Mouse (Mus musculus): ENCODE data around the gene Mvk. TPM values are rescaled to one million over a fixed set of nuclear protein-coding genes. Genes with fewer than 3 reads are reported as not detected.

Gene Mvk
- not detected in 2 replicates for polyA plus RNA-seq (2012; ENCODE audit: insufficient read depth, insufficient read length, low replicate concordance, missing spikeins)

- WGBS = 2% methylated on average over 43 of the region's 43 CpGs
- TF ChIP-seq POLR2A (IDR thresholded peaks at IDR 0.05; ENCODE audit: insufficient read depth, low read depth, low read length) (peak; percentile 36; the same call in 1 of the 2 replicates), CTCF (IDR thresholded peaks at IDR 0.05; ENCODE audit: insufficient read depth, low read depth, low read length) (no peak)
- H3K4me1 ChIP-seq (ENCODE audit: control insufficient read depth, insufficient read depth, low read length) = peaks cover 9% of the 10 kb centered on the region; the same call in 1 of the 2 replicates
- peak within 1 kb of the TSS; percentile 47; the same call in 1 of the 2 replicates for H3K27ac ChIP-seq (ENCODE audit: insufficient read depth, low read depth, low read length)
- peak within 1 kb of the TSS; percentile 72 for H3K4me3 ChIP-seq (ENCODE audit: insufficient read depth, low read depth, low read length)
Observed at GRCm38 (mm10) chr5:114443566-114444367, at the start of gene Mvk, which contains the start of gene Mmab. TSS of gene Mvk (plus strand) at chr5:114444269. TSS of gene Mmab (minus strand) at chr5:114444060.

- Histone ChIP-seq H3K4me3 (ENCODE audit: insufficient read depth, low read depth, low read length) (no peak overlapping the region), H3K27ac (ENCODE audit: insufficient read depth, low read depth, low read length) (no peak overlapping the region), H3K4me1 (ENCODE audit: control insufficient read depth, insufficient read depth, low read length) (no peaks in the 10 kb centered on the region)
- 94% methylated on average over 14 of the region's 14 CpGs for WGBS
- TF ChIP-seq POLR2A (IDR thresholded peaks at IDR 0.05; ENCODE audit: insufficient read depth, low read depth, low read length) (no peak), CTCF (IDR thresholded peaks at IDR 0.05; ENCODE audit: insufficient read depth, low read depth, low read length) (no peak)
Observed at GRCm38 (mm10) chr5:114406592-114406991, 37.5 kb upstream of the Mvk start.

- H3K4me3 ChIP-seq (ENCODE audit: insufficient read depth, low read depth, low read length) = no peak overlapping the region
- WGBS = 69% methylated on average over 10 of the region's 10 CpGs
- no peak for TF ChIP-seq POLR2A (IDR thresholded peaks at IDR 0.05; ENCODE audit: insufficient read depth, low read depth, low read length)
- no peak for TF ChIP-seq CTCF (IDR thresholded peaks at IDR 0.05; ENCODE audit: insufficient read depth, low read depth, low read length)
Observed at GRCm38 (mm10) chr5:114407269-114407668, 36.8 kb upstream of the Mvk start.

GRCm38 (mm10) chr5:114407810-114408209 lies 36.3 kb upstream of the Mvk start:
- Histone ChIP-seq H3K4me3 (ENCODE audit: insufficient read depth, low read depth, low read length) (no peak overlapping the region), H3K27ac (ENCODE audit: insufficient read depth, low read depth, low read length) (no peak overlapping the region), H3K4me1 (ENCODE audit: control insufficient read depth, insufficient read depth, low read length) (no peaks in the 10 kb centered on the region)
- TF ChIP-seq CTCF (IDR thresholded peaks at IDR 0.05; ENCODE audit: insufficient read depth, low read depth, low read length) = no peak
- TF ChIP-seq POLR2A (IDR thresholded peaks at IDR 0.05; ENCODE audit: insufficient read depth, low read depth, low read length) = no peak
- WGBS = 94% methylated on average over 9 of the region's 9 CpGs

More at GRCm38 (mm10) chr5:114407269-114407668, 36.8 kb upstream of the Mvk start:
- no peak overlapping the region for H3K27ac ChIP-seq (ENCODE audit: insufficient read depth, low read depth, low read length)
- H3K4me1 ChIP-seq (ENCODE audit: control insufficient read depth, insufficient read depth, low read length) = no peaks in the 10 kb centered on the region

GRCm38 (mm10) chr5:114408846-114409245 lies 35.2 kb upstream of the Mvk start:
- 95% methylated on average over 11 of the region's 11 CpGs for WGBS
- no peak for TF ChIP-seq POLR2A (IDR thresholded peaks at IDR 0.05; ENCODE audit: insufficient read depth, low read depth, low read length)
- TF ChIP-seq CTCF (IDR thresholded peaks at IDR 0.05; ENCODE audit: insufficient read depth, low read depth, low read length) = no peak

GRCm38 (mm10) chr5:114410429-114410828 lies 33.6 kb upstream of the Mvk start:
- Histone ChIP-seq H3K4me3 (ENCODE audit: insufficient read depth, low read depth, low read length) (no peak overlapping the region), H3K4me1 (ENCODE audit: control insufficient read depth, insufficient read depth, low read length) (no peaks in the 10 kb centered on the region), H3K27ac (ENCODE audit: insufficient read depth, low read depth, low read length) (no peak overlapping the region)
- no peak for TF ChIP-seq CTCF (IDR thresholded peaks at IDR 0.05; ENCODE audit: insufficient read depth, low read depth, low read length)
- 78% methylated on average over 13 of the region's 13 CpGs for WGBS

More at GRCm38 (mm10) chr5:114408846-114409245, 35.2 kb upstream of the Mvk start:
- Histone ChIP-seq H3K4me3 (ENCODE audit: insufficient read depth, low read depth, low read length) (no peak overlapping the region), H3K4me1 (ENCODE audit: control insufficient read depth, insufficient read depth, low read length) (no peaks in the 10 kb centered on the region), H3K27ac (ENCODE audit: insufficient read depth, low read depth, low read length) (no peak overlapping the region)

GRCm38 (mm10) chr5:114412361-114412998 lies 31.6 kb upstream of the Mvk start:
- 88% methylated on average over 23 of the region's 23 CpGs for WGBS
- TF ChIP-seq CTCF (IDR thresholded peaks at IDR 0.05; ENCODE audit: insufficient read depth, low read depth, low read length) (no peak), POLR2A (IDR thresholded peaks at IDR 0.05; ENCODE audit: insufficient read depth, low read depth, low read length) (no peak)
- H3K4me3 ChIP-seq (ENCODE audit: insufficient read depth, low read depth, low read length) = no peak overlapping the region
- no peaks in the 10 kb centered on the region for H3K4me1 ChIP-seq (ENCODE audit: control insufficient read depth, insufficient read depth, low read length)
- H3K27ac ChIP-seq (ENCODE audit: insufficient read depth, low read depth, low read length) = no peak overlapping the region

GRCm38 (mm10) chr5:114413067-114413735 lies 30.9 kb upstream of the Mvk start:
- H3K4me1 ChIP-seq (ENCODE audit: control insufficient read depth, insufficient read depth, low read length) = no peaks in the 10 kb centered on the region
- no peak overlapping the region for H3K27ac ChIP-seq (ENCODE audit: insufficient read depth, low read depth, low read length)
- 74% methylated on average over 16 of the region's 16 CpGs for WGBS
- TF ChIP-seq POLR2A (IDR thresholded peaks at IDR 0.05; ENCODE audit: insufficient read depth, low read depth, low read length) (no peak), CTCF (IDR thresholded peaks at IDR 0.05; ENCODE audit: insufficient read depth, low read depth, low read length) (no peak)
- H3K4me3 ChIP-seq (ENCODE audit: insufficient read depth, low read depth, low read length) = no peak overlapping the region

All from olfactory bulb, adult 2 months (tissue).